Mouse (Mus musculus) bone marrow, adult 2 months (tissue): Measurements from ENCODE around the gene Majin.

ENCODE experiments used
- CTCF ChIP-seq: fragments of 200-500 bp; IDR thresholded peaks from 2 replicates; pipeline ENCODE4 v1.5.1; 2011; ENCODE audit warnings: low read length, control low read depth; ENCODE audit not compliant: control insufficient read depth, insufficient read depth
- POLR2A ChIP-seq: fragments of 200-500 bp; IDR thresholded peaks from 2 replicates; pipeline ENCODE4 v1.6.1; 2011; ENCODE audit warnings: low read depth, mild to moderate bottlenecking, control low read depth, low read length, borderline replicate concordance; ENCODE audit not compliant: control insufficient read depth

DNA sequence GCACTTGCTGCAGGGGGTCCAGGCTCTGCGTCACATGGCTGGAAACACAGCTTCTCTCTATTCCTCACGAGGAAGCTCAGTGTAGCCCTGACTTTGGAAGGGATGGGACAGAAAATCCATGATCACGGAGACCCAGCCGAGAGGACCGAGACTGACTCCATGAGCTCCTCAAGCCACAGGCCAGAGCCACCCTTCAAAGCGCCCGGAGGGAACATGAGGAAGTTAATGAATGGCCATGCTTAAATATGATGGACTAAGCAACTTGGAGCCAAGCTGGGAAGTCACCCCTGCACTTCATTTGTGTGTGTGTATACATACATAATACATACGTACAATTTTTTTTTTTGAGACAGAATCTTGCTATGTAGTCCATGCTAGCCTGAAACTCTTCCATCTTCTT, 87.0 kb downstream of the Majin start:
- TF ChIP-seq POLR2A: no peak
- TF ChIP-seq CTCF: no peak
